Mouse (Mus musculus) adrenal gland, postnatal 10 days (tissue): ENCODE data around the gene Pus3. TPM values are rescaled to one million over a fixed set of nuclear protein-coding genes. Genes with fewer than 3 reads are reported as not detected.
"Not testable (repeated sequence)": the region's sequence is repeated elsewhere in the genome, so short reads cannot be mapped to it uniquely, and the experiment has no call there.

Experiments used
- DNase-seq: peaks from one replicate; pipeline ENCODE4 v3.0.0; 2021; ENCODE audit warnings: mixed read lengths
- total RNA-seq, 2 experiments: library from RNA; stranded (reverse); gene quantifications; 2 replicates each; pipeline ENCODE4 v1.2.3; 2021

The Pus3 gene
- total RNA-seq, 2 experiments from 2014 or later = 12.3 to 16.3 TPM

- DNase-seq = no peak
These were observed 12.7 kb upstream of the Pus3 start for GRCm38 (mm10) chr9:35545704-35546103.

- no peak for DNase-seq
These were observed 11.7 kb upstream of the Pus3 start for GRCm38 (mm10) chr9:35546745-35547144.

- no peak for DNase-seq
These were observed 9.9 kb upstream of the Pus3 start for GRCm38 (mm10) chr9:35548455-35548854.

DNA sequence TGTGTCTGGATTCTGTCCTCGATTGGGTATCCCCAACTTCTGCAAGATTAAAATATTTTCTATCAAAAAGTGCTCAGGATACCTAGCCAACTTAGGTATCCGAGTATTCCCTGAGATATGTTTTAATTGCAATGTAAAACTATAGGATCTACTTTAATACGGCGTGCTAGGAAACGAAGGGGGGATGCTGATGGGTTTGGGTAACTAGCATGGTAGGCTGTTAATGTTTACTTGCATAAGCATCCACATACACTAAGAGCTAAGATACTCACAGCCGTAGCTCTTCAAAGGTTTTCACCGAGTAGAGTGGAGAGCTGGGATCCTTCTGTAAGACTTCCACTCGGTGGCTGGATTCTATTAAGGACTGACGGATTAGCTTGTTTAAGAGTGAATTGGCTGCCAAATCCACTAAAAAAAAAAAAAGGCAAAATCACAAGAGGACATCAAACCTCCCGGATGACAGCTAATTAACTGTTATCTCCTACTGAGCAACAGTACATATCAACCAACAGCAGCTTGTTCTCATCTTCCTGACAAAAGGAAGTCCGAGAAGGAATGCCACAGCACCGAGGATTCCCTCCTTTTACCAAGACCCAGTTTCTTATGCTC, 1.8 kb upstream of the Pus3 start:
- no peak for DNase-seq

GRCm38 (mm10) chr9:35559009-35559890, 855 bp downstream of the Pus3 start:
- DNase-seq = peak; percentile 83

GRCm38 (mm10) chr9:35561076-35561475, 2.7 kb downstream of the Pus3 start:
- DNase-seq = no peak

DNA sequence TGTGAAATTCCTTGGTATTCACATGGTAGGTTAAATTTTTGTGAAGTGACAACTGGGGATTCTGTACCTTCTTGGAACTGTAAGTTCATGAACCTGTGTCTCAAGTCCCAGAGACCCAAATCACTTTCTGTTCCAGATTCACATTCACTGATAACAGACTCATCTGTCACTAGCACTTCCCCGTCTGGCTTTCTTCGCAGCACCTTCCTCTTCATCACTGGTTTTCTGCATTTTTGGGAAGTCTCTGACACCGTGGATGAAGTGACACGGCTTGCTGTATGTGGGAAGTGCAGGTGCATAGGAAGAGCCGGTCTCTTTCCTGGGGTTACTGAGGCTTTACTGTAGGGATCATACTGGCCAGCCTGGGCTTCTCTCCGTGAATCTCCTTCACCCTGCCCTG, 3.2 kb downstream of the Pus3 start:
- no peak for DNase-seq

DNA sequence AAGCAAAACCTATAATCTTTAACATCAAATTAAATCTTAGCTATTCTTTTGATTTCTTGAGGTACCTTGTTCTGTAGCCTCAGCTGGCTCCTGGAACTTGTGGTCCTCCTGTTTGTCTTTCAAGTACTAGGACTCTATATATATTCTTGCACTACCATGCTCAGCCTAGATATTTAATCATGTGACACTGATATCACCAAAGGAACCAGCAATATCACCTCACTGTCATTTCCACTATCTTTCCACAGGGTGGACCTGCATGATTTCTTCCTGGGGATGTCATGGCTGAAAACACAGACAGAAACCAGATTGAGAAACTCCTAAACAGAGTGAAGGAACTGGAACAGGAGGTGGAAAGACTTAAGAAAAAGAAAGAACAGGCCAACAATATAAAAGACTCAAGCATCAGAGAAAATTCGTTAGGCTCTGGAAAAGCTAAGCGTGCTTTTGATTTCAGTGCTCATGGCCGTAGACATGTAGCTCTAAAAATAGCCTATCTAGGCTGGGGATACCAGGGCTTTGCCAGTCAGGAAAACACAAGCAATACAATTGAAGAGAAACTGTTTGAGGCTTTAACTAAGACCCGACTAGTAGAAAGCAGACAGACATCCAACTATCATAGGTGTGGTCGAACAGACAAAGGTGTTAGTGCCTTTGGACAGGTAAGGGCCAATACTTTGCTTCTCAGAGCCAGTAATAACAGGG, 6.3 kb downstream of the Pus3 start:
- no peak for DNase-seq

DNA sequence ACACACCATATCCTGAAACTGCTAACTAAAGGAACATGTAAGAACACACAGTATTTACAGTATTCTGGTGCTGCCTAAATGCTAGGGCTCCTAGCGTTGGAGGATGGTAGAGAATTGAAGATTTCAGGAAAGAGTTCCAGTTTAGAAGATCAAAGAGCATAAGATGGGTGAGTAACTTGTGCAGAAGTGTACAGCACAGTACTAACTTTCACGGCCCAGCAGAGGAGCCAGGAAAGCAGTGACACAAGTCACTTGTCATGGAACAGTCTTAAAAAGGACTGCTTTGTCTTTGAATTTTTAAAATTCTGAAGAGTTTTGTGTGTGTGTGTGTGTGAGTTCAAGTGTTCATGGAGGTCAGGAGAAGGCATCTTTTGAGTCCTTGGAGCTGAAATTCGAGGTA, 9.6 kb downstream of the Pus3 start:
- no peak for DNase-seq

DNA sequence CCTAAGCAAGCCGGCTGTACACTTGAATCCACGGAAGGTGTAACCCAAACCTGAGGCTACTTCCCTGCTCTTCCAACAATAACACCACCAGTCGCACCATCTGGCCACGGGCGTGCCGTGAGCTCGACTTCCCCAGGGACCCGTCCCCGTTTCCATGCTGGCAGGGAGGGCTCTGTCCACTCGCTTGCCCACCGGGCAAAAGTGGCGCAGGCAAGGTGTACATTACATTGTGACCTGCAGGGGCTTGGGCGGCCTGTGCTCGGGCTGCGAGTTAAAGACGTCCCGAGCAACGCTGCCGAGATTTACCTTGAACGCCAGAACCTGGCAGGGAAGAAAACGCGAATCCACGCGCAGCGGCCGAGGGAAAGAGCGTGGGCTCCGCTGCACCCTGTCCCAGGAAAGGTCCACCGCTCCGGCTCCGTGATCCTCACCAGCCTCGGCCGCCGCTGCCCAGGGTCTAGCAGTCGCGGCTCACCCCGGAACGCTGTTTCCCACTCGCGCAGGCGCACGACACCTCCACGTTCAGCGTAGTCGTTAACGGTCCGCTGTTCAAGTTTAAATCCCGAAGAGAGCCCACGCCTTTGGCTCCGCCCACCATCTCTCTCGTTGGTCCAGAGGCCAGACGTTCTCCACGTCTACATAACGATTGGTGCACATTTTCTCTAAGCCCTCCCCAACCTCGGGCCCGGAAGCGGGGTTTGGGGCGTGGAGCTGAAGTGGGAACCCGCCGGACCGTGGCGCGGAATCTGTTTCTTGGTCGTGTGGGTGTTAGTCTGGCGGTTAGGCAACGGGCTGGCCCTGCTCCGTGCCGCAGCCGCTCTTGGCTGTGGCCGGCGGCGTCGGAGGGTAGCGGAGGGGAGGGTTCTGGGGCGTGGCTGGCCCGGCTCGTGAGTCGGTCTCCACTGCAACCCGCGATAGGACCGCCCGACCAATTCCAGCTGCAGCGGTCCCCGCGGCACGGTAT, 11.5 kb downstream of the Pus3 start, which contains the start of the genes Pate2 and Hyls1:
Gene Pate2, plus strand, starts transcription at position 714 of the 964 bp plus-strand sequence.
Gene Hyls1, minus strand, starts transcription at position 828 of the 964 bp plus-strand sequence.
- peak; percentile 93 for DNase-seq

DNA sequence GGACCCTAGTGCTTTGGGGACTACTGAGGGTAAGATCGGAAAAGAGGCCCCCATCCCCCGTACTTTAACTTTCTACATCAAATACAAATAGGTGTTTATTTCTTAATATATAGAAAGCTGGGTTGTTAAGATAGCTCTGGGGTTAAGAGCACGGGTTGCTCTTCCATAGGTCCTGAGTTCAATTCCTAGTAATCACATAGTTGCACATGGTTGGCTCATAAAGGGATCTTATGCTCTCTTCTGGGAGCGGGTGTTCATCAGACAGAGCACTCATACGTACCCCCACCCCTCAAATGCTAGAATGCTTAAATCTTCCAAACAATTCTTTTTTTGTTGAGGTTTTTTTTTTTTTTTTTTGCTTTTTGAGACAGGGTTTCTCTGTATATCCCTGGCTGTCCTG, 12.3 kb downstream of the Pus3 start:
- DNase-seq = no peak

- no peak for DNase-seq
These were observed 16.0 kb downstream of the Pus3 start for GRCm38 (mm10) chr9:35574416-35574815.

DNA sequence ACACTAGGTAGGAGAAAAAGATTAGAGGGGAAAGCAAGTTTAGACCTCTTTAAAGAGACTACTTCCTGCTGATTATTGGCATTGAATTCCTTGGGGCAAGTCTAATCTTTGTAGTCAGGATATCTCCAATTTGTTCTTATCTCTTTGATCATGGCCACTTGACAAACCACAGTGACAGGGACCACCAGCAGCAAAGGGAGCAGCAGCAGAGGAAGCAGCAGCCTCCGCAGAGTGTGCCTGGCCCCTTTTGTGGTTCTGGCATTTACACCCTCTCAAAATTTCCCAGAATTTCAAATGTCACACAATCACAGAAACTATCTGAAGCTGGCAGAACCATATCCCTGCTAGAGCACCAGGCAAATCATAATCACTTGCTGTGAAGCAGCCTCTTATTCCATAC, 29.3 kb downstream of the Pus3 start:
- DNase-seq = no peak

DNA sequence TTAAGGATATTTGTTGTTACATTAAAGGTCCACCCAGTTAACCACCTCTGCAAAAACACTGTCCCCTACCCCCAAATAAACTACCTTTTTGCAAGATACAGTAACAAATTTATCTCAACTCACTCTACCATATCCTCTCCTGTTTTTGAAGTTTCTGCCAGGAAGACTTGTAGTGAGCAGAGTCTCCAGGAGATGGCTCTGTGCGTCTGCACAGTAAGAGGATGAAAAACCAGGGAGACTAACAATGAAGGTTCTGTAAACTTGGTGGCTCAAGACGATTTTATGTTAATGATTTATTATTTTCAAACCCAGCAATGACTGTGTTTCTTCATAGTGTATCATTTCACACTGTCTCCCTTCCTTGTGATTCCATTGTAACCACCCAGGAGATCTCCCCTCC, 34.5 kb downstream of the Pus3 start:
- DNase-seq = peak; percentile 20

- DNase-seq = no peak
These were observed 49.4 kb downstream of the Pus3 start for GRCm38 (mm10) chr9:35607647-35608405.

DNA sequence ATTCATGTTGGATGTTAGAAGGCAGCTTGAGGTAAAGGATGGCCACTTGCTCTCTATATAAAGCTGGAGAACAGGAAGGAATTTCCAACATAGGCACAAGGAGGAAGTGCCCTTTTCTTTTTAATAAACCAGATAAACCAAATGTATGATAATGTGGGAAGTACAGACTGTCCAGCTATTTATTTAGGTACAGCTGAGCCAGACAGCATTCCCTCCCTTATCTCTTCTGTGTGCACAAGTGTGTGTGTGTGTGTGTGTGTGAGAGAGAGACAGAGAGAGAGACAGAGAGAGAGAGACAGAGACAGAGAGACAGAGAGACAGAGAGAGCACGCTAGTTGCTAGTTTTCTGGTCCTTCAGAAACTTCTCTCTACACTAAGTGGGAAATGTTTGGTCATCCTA, 53.4 kb downstream of the Pus3 start, which contains the start of gene Pate4:
Gene Pate4, minus strand, starts transcription at position 101 of the 400 bp plus-strand sequence.
- no peak for DNase-seq

DNA sequence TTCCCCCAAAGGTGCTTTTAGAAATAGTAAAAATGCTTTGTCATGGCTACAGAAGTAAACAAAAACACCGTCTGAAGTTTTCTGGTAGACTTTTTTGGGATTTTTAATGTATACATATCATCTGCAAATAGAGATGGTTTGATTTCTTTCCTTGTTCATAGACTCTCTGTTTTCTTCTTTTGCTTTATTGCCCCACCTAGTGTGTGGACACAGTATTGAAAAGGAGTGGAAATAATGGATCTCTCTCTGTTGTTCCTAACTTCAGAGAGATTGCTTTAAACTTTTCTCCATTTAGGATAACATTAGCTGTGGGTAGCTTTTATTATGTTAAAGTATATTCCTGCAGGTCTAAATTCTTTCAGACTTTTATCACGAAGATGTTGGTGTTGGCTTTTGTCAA, 55.6 kb downstream of the Pus3 start:
- no peak for DNase-seq

DNA sequence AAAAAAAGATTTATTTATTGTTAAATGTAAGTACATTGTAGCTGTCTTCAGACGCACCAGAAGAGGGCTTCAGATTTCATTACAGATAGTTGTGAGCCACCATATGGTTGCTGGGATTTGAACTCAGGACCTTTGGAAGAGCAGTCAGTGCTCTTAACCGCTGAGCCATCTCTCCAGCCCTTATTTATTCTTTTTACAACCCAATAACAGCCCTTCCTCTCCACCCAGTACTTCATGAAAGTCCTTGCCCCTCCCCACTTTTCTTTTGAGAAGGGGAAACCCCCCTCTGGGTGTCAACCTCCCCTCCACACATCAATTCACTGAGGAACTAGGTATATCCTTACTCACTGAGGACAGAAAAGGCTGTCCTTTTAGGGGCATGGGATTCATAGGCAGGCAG, 58.4 kb downstream of the Pus3 start:
- DNase-seq = not testable (repeated sequence)
